Mouse (Mus musculus): ENCODE measurements at regions not wholly inside any gene's neighbourhood (a gene's known extent, or its start where the extent isn't known, plus 50 kb on each side); places are given as distances from the start of the nearest gene placed in this dataset.

DNA sequence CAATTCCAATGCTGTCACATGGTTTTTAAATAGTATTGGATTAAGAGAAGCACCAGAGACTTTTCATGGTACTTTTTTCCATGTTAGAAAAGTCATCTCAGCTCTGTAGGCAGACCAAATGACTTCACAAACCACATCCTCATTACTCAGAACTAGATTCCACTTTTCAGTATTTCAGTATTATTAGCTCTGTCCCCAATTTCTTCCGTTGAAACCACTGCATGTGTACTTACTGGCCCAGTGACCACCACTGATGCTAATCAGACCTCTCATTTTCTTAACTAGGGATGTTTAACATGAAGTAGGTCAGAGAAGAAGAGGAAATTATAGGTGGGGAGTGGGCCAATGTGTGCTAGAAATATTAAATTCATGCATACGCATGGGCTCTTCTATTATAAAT, 326.2 kb downstream of the Car8 start:
- no peak for DNase-seq (ENCODE audit: low spot score)
- Histone ChIP-seq H3K27me3 (ENCODE audit: insufficient read depth, low read length) (no peaks in the 10 kb centered on the region), H3K9me3 (ENCODE audit: low read length) (no peaks in the 10 kb centered on the region), H3K4me2 (ENCODE audit: low read depth, low read length, poor library complexity, severe bottlenecking) (no peak overlapping the region), H3K4me3 (ENCODE audit: low read depth, low read length) (no peak overlapping the region), H3K9ac (replicated peaks; ENCODE audit: low read length, poor library complexity, severe bottlenecking) (no peak overlapping the region), H3K4me1 (ENCODE audit: insufficient read depth, low read length) (no peaks in the 10 kb centered on the region), H3K27ac (ENCODE audit: low read depth, low read length) (no peak overlapping the region), H3K36me3 (ENCODE audit: insufficient read depth, low read length) (no peaks in the 10 kb centered on the region)
- TF ChIP-seq CTCF (IDR thresholded peaks at IDR 0.05): no peak
- WGBS: 86% methylated on average over 2 of the region's 2 CpGs
- no peak for ATAC-seq (ENCODE audit: low FRiP score)

DNA sequence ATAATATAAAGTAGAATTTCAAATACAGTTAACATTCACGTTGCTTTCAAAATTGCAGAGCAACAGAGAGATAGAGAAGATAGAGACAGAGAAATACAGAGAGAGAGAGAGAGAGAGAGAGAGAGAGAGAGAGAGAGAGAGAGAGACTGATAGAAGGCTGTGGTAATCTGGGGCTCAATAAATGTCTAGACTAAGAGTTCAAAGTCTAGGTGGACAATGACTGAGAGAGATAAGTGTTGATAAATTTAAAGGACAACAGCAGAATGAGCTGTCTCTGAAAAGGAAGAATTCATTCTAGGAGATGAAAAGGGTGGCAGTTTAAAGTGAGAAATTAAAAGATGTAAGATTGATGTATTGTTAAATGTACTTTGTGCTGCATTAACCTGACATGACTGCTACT, 335.7 kb downstream of the Car8 start:
- H3K36me3 ChIP-seq (ENCODE audit: insufficient read depth, low read length): no peaks in the 10 kb centered on the region
- 67% methylated on average over 1 of the region's 1 CpGs for WGBS
- ATAC-seq (ENCODE audit: low FRiP score) (no peak), DNase-seq (ENCODE audit: low spot score) (no peak)
- no peak overlapping the region for H3K9ac ChIP-seq (replicated peaks; ENCODE audit: low read length, poor library complexity, severe bottlenecking)
- H3K27ac ChIP-seq (ENCODE audit: low read depth, low read length): no peak overlapping the region
- no peak overlapping the region for H3K4me2 ChIP-seq (ENCODE audit: low read depth, low read length, poor library complexity, severe bottlenecking)
- no peaks in the 10 kb centered on the region for H3K27me3 ChIP-seq (ENCODE audit: insufficient read depth, low read length)
- H3K4me1 ChIP-seq (ENCODE audit: insufficient read depth, low read length): no peaks in the 10 kb centered on the region
- no peak for TF ChIP-seq CTCF (IDR thresholded peaks at IDR 0.05)
- H3K9me3 ChIP-seq (ENCODE audit: low read length): no peaks in the 10 kb centered on the region
- H3K4me3 ChIP-seq (ENCODE audit: low read depth, low read length): no peak overlapping the region

- H3K4me3 ChIP-seq (ENCODE audit: low read depth, low read length): no peak overlapping the region
- H3K9me3 ChIP-seq (ENCODE audit: low read length): no peaks in the 10 kb centered on the region
- no peaks in the 10 kb centered on the region for H3K27me3 ChIP-seq (ENCODE audit: insufficient read depth, low read length)
- no peak overlapping the region for H3K27ac ChIP-seq (ENCODE audit: low read depth, low read length)
- no peak for TF ChIP-seq CTCF (IDR thresholded peaks at IDR 0.05)
- 71% methylated on average over 4 of the region's 4 CpGs for WGBS
- ATAC-seq (ENCODE audit: low FRiP score): no peak
- H3K4me1 ChIP-seq (ENCODE audit: insufficient read depth, low read length): no peaks in the 10 kb centered on the region
- no peaks in the 10 kb centered on the region for H3K36me3 ChIP-seq (ENCODE audit: insufficient read depth, low read length)
- DNase-seq (ENCODE audit: low spot score): no peak
- no peak overlapping the region for H3K4me2 ChIP-seq (ENCODE audit: low read depth, low read length, poor library complexity, severe bottlenecking)
- no peak overlapping the region for H3K9ac ChIP-seq (replicated peaks; ENCODE audit: low read length, poor library complexity, severe bottlenecking)
Measured at GRCm38 (mm10) chr4:7894914-7895313, 343.9 kb downstream of the Car8 start.

DNA sequence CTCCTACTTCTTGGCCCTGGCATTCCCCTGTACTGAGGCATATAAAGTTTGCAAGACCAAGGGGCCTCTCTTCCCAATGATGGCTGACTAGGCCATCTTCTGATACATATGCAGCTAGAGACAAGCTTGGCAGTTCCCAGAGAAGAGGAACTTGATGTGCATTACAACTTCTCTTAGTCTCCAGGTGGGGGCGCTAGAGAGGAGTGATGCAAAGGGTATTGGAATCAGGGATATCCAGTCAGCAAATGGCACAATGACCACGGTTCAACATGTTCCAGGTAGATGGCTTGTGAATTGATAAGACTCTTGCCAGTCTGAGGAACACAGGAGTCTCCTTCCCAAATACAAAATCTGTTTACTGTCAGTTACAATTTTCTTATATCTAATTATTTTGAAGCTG, 347.7 kb downstream of the Car8 start:
- 69% methylated on average over 2 of the region's 2 CpGs for WGBS
- peak; percentile 22; the same call in 1 of the 2 replicates for TF ChIP-seq CTCF (IDR thresholded peaks at IDR 0.05)

GRCm38 (mm10) chr4:7854518-7854917, 384.3 kb downstream of the Car8 start:
- no peak overlapping the region for H3K9ac ChIP-seq (replicated peaks; ENCODE audit: low read length, poor library complexity, severe bottlenecking)
- no peaks in the 10 kb centered on the region for H3K27me3 ChIP-seq (ENCODE audit: insufficient read depth, low read length)
- no peak overlapping the region for H3K27ac ChIP-seq (ENCODE audit: low read depth, low read length)
- no peak overlapping the region for H3K4me2 ChIP-seq (ENCODE audit: low read depth, low read length, poor library complexity, severe bottlenecking)
- no peaks in the 10 kb centered on the region for H3K9me3 ChIP-seq (ENCODE audit: low read length)
- H3K36me3 ChIP-seq (ENCODE audit: insufficient read depth, low read length): no peaks in the 10 kb centered on the region
- no peak for TF ChIP-seq CTCF (IDR thresholded peaks at IDR 0.05)
- no peaks in the 10 kb centered on the region for H3K4me1 ChIP-seq (ENCODE audit: insufficient read depth, low read length)
- no peak overlapping the region for H3K4me3 ChIP-seq (ENCODE audit: low read depth, low read length)
- 22% methylated on average over 1 of the region's 1 CpGs for WGBS
- DNase-seq (ENCODE audit: low spot score): no peak
- no peak for ATAC-seq (ENCODE audit: low FRiP score)

More for the DNA sequence above, 347.7 kb downstream of the Car8 start:
- Histone ChIP-seq H3K4me1 (ENCODE audit: insufficient read depth, low read length) (no peaks in the 10 kb centered on the region), H3K27ac (ENCODE audit: low read depth, low read length) (no peak overlapping the region), H3K27me3 (ENCODE audit: insufficient read depth, low read length) (no peaks in the 10 kb centered on the region), H3K36me3 (ENCODE audit: insufficient read depth, low read length) (no peaks in the 10 kb centered on the region), H3K9ac (replicated peaks; ENCODE audit: low read length, poor library complexity, severe bottlenecking) (no peak overlapping the region), H3K4me3 (ENCODE audit: low read depth, low read length) (no peak overlapping the region), H3K4me2 (ENCODE audit: low read depth, low read length, poor library complexity, severe bottlenecking) (no peak overlapping the region), H3K9me3 (ENCODE audit: low read length) (no peaks in the 10 kb centered on the region)
- no peak for ATAC-seq (ENCODE audit: low FRiP score)
- DNase-seq (ENCODE audit: low spot score): no peak

DNA sequence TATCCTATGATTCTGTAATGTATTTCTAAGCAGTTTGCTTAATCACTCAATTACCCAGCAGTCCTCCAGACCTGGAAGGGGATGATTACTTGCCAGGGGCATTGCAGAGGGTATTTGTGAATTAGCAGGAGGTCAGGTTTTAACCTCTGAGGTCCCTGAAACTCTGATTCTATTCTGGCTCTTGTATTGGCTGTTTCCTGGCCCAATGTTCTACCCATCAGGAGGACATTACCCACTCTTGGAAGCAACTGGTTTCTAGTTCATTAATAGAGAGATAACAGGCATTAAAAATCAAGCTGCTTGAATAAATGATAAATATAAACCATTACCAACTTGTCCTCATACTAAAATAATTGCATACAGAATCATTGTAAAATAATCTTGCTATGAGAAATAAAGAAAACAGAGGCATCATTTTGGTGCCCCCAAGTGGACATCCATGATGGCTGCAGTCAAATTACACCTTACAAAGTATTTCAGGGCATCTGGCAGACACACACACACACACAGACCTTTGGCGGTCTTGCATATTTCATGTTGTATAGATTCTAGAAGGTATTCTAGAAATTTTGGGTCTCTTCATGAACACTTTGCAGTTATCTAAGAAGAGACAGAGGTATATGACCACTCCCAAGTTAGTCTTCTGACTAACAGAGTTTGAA, 385.6 kb downstream of the Car8 start:
- ATAC-seq (ENCODE audit: low FRiP score): peak; percentile 38; the same call in 1 of the 2 replicates
- 55% methylated on average over 1 of the region's 1 CpGs for WGBS
- no peaks in the 10 kb centered on the region for H3K4me1 ChIP-seq (ENCODE audit: insufficient read depth, low read length)

More for the DNA sequence above, 385.6 kb downstream of the Car8 start:
- Histone ChIP-seq H3K9me3 (ENCODE audit: low read length) (no peaks in the 10 kb centered on the region), H3K4me2 (ENCODE audit: low read depth, low read length, poor library complexity, severe bottlenecking) (no peak overlapping the region), H3K4me3 (ENCODE audit: low read depth, low read length) (no peak overlapping the region), H3K36me3 (ENCODE audit: insufficient read depth, low read length) (no peaks in the 10 kb centered on the region), H3K27ac (ENCODE audit: low read depth, low read length) (no peak overlapping the region), H3K9ac (replicated peaks; ENCODE audit: low read length, poor library complexity, severe bottlenecking) (no peak overlapping the region), H3K27me3 (ENCODE audit: insufficient read depth, low read length) (no peaks in the 10 kb centered on the region)
- peak; percentile 79 for DNase-seq (ENCODE audit: low spot score)
- peak; percentile 90 for TF ChIP-seq CTCF (IDR thresholded peaks at IDR 0.05)
